Mouse (Mus musculus) olfactory bulb, adult 2 months (tissue): Measurements from ENCODE around the gene Tipin. TPM values are rescaled to one million over a fixed set of nuclear protein-coding genes. Genes with fewer than 3 reads are reported as not detected.

Experiments used
- H3K27ac ChIP-seq: fragments of 200-500 bp; 2 replicates; pipeline ENCODE4 v1.5.1; 2012; ENCODE audit warnings: low read depth, low read length; ENCODE audit not compliant: insufficient read depth
- H3K4me1 ChIP-seq: fragments of 200-500 bp; 2 replicates; pipeline ENCODE4 v1.6.1; 2012; ENCODE audit warnings: low read length; ENCODE audit not compliant: control insufficient read depth, insufficient read depth
- H3K4me3 ChIP-seq: fragments of 200-500 bp; 2 replicates; pipeline ENCODE4 v1.5.1; 2012; ENCODE audit warnings: mild to moderate bottlenecking, low read depth, low read length, moderate library complexity; ENCODE audit not compliant: insufficient read depth
- CTCF ChIP-seq: fragments of 200-500 bp; IDR thresholded peaks from 2 replicates; pipeline ENCODE4 v1.5.1; 2012; ENCODE audit warnings: low read depth, mild to moderate bottlenecking, low read length, moderate library complexity; ENCODE audit not compliant: insufficient read depth
- POLR2A ChIP-seq: fragments of 200-500 bp; IDR thresholded peaks from 2 replicates; pipeline ENCODE4 v1.6.1; 2012; ENCODE audit warnings: mild to moderate bottlenecking, low read depth, low read length, moderate library complexity; ENCODE audit not compliant: insufficient read depth
- WGBS: fragments of 180-500 bp; shearing (Covaris S2); methylation state at CpG from one replicate; pipeline ENCODE4 v1.1.7; 2018; 5-methylcytosine and 5-hydroxymethylcytosine counted together
- polyA plus RNA-seq: library from polyadenylated mRNA; stranded (reverse); fragments of >200 nt; gene quantifications from 2 replicates; pipeline ENCODE4 v1.2.4, GENCODE M21; 2012; ENCODE audit warnings: low replicate concordance; ENCODE audit not compliant: missing spikeins, insufficient read depth, insufficient read length

Tipin gene
- polyA plus RNA-seq, 1 experiment: not detected

DNA sequence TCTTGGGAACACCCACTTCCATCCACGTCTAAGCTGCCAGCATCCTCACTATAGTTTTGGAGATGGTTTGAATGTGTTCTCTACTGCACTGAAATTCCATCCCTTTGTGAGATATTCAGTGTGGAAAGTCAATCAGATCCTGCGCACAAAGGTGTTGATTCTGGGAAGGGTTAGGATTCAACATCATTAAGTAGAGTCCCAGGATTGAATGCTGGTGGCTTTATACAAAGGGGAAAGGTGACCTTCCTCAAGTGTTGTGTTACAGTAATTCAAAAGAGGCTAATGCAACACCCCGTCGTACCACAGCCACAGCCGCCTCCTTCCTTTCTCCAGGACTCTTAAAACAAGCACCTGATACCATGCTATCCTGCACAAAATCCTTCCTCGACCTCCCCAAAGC is 54.4 kb downstream of the Tipin start:
- no peak overlapping the region for H3K27ac ChIP-seq
- TF ChIP-seq POLR2A (no peak), CTCF (no peak)
- peaks cover 2% of the 10 kb centered on the region; the same call in 1 of the 2 replicates for H3K4me1 ChIP-seq
- no peak overlapping the region for H3K4me3 ChIP-seq
- 92% methylated on average over 6 of the region's 6 CpGs for WGBS

DNA sequence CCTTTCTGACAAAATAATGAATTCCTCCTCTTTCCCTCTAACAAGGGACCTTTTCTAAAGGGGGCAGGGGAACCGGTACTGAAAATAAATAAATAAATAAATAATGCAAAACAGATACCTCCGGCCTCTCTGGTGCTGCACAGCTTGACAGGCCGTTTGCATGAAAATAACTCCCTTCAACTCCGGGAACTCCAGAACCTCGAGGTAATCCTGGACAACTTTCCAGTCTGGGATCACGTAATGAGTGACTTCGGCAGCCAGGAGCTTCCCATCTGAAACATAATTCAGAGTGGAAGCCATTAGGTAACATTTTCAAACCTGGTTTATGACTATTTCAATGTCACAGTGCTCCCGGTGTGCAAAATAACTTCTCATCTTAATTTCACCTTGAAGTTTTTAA is 58.0 kb downstream of the Tipin start:
- 33% methylated on average over 8 of the region's 8 CpGs for WGBS
- H3K27ac ChIP-seq: no peak overlapping the region
- H3K4me3 ChIP-seq: no peak overlapping the region
- H3K4me1 ChIP-seq: peaks cover 2% of the 10 kb centered on the region; the same call in 1 of the 2 replicates
- no peak for TF ChIP-seq POLR2A
- no peak for TF ChIP-seq CTCF

DNA sequence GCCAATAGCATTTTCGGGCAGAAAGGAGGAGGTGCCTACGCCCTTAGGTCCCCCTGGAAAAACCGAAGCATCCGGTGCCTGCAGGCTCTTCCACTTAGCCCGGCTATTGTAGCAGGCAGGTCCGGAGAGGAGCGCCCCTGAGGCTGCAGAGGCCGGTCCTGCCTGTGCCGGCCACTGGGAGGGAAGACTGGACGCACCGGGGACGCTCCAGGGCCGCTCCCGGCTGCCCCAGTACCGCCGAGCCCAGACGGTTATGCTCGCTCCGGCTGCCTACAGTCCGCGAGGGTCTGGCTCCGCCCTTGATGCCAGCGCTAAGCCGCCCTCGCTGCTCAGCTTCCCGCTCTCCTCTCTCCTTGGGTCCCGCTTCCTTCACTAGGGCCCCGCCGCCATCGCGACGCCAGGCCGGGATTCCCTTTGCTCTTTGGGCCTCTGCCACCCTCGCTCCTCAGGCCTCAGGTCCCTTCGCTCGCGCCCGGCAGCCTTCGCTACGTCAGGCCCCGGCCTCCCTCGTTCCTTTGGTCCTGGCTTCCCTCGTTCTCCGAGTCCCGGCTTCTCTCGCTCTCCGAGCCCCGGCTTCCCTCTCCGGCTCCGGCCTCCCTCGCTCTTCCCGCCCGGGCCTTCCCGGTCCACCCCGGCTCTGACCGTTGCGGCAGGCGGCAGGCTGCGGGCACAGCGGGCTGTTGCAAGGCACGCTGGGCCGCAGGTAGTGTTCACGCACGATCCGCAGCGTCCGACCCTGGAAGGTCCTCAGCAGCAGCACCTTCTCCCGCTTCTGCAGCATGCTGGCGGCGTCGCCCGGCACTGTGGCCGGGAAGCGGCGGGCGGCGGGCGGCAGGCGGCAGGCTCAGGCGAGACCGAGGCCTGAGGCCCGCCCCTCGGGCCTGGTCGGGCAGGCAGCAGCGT is 59.2 kb downstream of the Tipin start:
- WGBS: under 1% methylated on average over 85 of the region's 85 CpGs
- peak overlapping the region; percentile 99 for H3K27ac ChIP-seq
- peak overlapping the region; percentile 80 for H3K4me3 ChIP-seq
- H3K4me1 ChIP-seq: peaks cover 2% of the 10 kb centered on the region; the same call in 1 of the 2 replicates
- TF ChIP-seq POLR2A: peak; percentile 23; the same call in 1 of the 2 replicates
- 0 out of 2 replicates have a peak, but pooled peaks have one; percentile 27 for TF ChIP-seq CTCF

DNA sequence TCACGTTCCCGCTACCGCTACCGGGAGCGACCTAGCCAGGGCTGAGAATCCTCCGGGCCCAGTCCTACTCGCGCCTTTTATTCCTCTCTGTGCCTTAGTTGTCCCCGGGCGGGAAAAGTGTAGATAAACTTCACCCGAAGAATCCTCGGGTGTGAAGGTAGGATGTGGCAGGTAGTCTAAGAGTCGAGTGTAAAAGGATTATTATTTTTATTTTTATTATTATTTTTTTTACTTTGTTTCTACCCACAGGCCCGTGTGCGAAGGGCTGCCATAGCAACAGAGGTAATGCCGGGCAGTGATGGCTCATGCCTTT is 59.8 kb downstream of the Tipin start, which contains the start of gene Dis3l:
Gene Dis3l (minus strand): TSS at position 35 of the 313 bp plus-strand sequence.
- Histone ChIP-seq H3K4me3 (peak within 1 kb of the TSS; percentile 80), H3K27ac (peak within 1 kb of the TSS; percentile 99), H3K4me1 (peaks cover 2% of the 10 kb centered on the region; the same call in 1 of the 2 replicates)
- WGBS: 4% methylated on average over 16 of the region's 16 CpGs
- TF ChIP-seq POLR2A (no peak), CTCF (no peak)

DNA sequence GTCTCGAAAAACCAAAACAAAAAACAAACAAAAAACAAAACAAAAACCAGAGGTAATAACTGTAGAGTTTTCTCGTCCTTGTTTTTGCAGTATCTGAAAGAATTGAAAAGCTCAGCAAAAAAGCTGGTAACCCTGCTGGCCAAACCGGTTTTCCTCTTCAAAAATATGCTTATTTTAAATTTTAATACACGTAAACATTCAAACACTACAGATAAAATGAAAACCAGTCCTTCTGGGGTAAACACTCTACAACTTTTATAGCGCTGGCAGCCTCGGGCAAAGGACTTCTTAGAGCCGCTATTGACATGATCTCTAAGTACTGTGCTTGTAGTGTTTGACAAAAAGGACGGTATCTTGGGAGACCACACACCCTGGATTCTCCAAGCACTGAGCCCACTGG is 60.3 kb downstream of the Tipin start:
- WGBS: 82% methylated on average over 8 of the region's 8 CpGs
- Histone ChIP-seq H3K4me3 (no peak overlapping the region), H3K27ac (no peak overlapping the region)

DNA sequence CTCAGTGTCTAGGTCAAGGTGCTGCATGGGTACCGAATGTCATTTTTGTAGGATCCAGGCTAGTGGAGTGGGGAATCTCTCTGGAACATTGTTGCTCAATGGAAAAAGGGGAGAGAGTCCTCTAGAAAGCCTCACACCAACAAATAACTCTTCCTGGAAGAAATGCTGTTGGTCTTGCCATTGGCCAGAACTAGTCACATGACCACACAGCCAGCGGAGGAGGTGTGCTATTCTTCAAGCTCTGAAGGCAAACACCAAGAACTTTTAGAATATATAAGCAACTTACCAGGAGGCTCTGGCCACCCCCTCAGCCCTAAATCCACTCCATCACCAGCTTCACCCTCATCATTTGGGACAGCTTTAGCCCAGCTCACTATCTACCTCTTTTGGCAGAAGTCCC is 62.3 kb downstream of the Tipin start:
- H3K4me3 ChIP-seq: no peak overlapping the region
- 99% methylated on average over 2 of the region's 2 CpGs for WGBS
- no peak overlapping the region for H3K27ac ChIP-seq
- TF ChIP-seq POLR2A: no peak
- no peak for TF ChIP-seq CTCF
- H3K4me1 ChIP-seq: peaks cover 2% of the 10 kb centered on the region; the same call in 1 of the 2 replicates

More for the DNA sequence above, 60.3 kb downstream of the Tipin start:
- peaks cover 2% of the 10 kb centered on the region; the same call in 1 of the 2 replicates for H3K4me1 ChIP-seq
- TF ChIP-seq CTCF: no peak
- TF ChIP-seq POLR2A: no peak

DNA sequence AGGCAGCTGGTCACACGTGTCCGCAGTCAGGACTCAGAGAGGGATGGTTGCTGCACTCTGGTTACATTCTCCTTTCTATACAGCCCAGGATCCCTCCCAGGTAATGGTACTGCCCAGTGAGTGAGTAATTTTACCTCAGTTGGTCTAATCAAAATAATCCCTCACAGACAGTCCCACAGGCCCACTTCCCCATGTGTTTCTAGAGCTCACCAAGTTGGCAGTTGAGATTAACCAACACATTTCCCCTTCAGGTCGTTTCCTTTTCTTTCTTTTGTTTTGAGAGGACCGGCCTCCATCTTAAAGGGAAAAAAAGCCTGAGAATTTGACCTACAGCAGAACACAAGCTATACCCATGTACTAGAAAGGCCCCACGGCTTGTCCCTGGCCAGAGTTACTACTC is 64.5 kb downstream of the Tipin start:
- Histone ChIP-seq H3K4me1 (no peaks in the 10 kb centered on the region), H3K4me3 (no peak overlapping the region), H3K27ac (no peak overlapping the region)
- TF ChIP-seq CTCF (no peak), POLR2A (no peak)
- WGBS: 65% methylated on average over 5 of the region's 5 CpGs

DNA sequence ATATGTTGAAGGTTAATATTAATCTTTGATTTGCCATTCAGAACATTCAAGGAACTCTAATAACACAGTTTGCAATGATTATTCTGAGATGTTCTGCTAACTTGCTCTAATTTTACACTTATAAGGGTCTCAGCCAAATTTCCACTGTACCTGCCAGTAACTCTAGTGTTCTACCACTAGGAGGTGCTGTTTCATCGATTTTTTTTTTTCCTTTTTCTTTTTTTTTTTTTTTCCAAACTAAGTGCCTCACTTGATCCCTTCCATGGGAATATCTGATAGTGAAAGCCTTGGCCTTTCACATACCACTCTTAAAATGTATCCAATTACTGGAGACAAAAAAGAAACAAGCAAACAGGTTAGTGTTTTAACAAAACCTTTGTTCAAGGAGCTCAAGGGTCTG is 66.0 kb downstream of the Tipin start:
- Histone ChIP-seq H3K4me1 (no peaks in the 10 kb centered on the region), H3K4me3 (no peak overlapping the region), H3K27ac (no peak overlapping the region)
- TF ChIP-seq POLR2A: no peak
- TF ChIP-seq CTCF: no peak
- WGBS: 3% methylated on average over 1 of the region's 1 CpGs

DNA sequence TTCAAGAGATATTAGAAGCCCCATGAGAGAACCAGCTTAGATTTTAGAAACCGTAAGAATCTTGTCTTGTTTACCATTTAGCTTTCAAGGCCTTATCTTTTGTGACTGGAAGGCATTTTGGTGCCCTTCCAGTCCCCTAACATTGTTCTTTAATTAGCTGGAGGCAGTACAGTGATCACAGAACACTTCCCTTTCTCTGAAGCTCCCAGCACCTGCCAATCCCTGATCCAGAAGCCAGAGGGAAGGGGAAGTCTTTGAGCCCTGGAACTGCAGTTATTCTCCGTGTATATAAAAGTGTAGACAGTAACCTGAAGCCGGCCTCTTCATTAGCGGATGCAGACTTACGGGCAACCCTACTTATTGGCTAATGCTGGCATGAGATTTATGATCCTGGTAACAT is 68.1 kb downstream of the Tipin start:
- TF ChIP-seq POLR2A: no peak
- Histone ChIP-seq H3K4me1 (no peaks in the 10 kb centered on the region), H3K4me3 (no peak overlapping the region), H3K27ac (no peak overlapping the region)
- 83% methylated on average over 5 of the region's 5 CpGs for WGBS
